Mouse (Mus musculus) heart, embryonic 15.5 days (tissue): Measurements from ENCODE around the gene Zfp148. TPM values are rescaled to one million over a fixed set of nuclear protein-coding genes. Genes with fewer than 3 reads are reported as not detected.

ENCODE experiments used
- ATAC-seq: fragments of 200-750 bp; cut with Nextera tagmentation; replicated peaks from 2 replicates; pipeline ENCODE4 v1.8.0; 2017; ENCODE audit warnings: low read depth, moderate TSS enrichment; ENCODE audit not compliant: insufficient number of reproducible peaks, insufficient read depth, low FRiP score
- H3K27ac ChIP-seq: fragments of 300-500 bp; sonication (generic); 2 replicates; pipeline ENCODE4 v1.5.1; 2015; ENCODE audit warnings: mild to moderate bottlenecking, inconsistent platforms
- H3K27me3 ChIP-seq: fragments of 300-500 bp; sonication (generic); 2 replicates; pipeline ENCODE4 v1.6.1; 2015; ENCODE audit warnings: inconsistent platforms
- H3K36me3 ChIP-seq: fragments of 300-500 bp; sonication (generic); 2 replicates; pipeline ENCODE4 v1.6.1; 2015; ENCODE audit warnings: mild to moderate bottlenecking, inconsistent platforms
- H3K4me1 ChIP-seq: fragments of 300-500 bp; sonication (generic); replicated peaks from 2 replicates; pipeline ENCODE4 v1.6.1; 2015; ENCODE audit warnings: inconsistent platforms
- H3K4me2 ChIP-seq: fragments of 300-500 bp; sonication (generic); 2 replicates; pipeline ENCODE4 v1.6.1; 2015; ENCODE audit warnings: inconsistent platforms, mild to moderate bottlenecking, moderate library complexity
- H3K4me3 ChIP-seq: fragments of 300-500 bp; sonication (generic); 2 replicates; pipeline ENCODE4 v1.5.1; 2015; ENCODE audit warnings: mild to moderate bottlenecking, inconsistent platforms
- H3K9ac ChIP-seq: fragments of 300-500 bp; sonication (generic); 2 replicates; pipeline ENCODE4 v1.6.1; 2015; ENCODE audit warnings: mild to moderate bottlenecking, inconsistent platforms
- H3K9me3 ChIP-seq: fragments of 300-500 bp; sonication (generic); replicated peaks from 2 replicates; pipeline ENCODE4 v1.6.1; 2016; ENCODE audit warnings: inconsistent platforms
- WGBS: fragments of 180-500 bp; shearing (Covaris S2); methylation state at CpG from one replicate; pipeline ENCODE4 v1.1.7; 2015; ENCODE audit warnings: mixed read lengths; 5-methylcytosine and 5-hydroxymethylcytosine counted together
- polyA plus RNA-seq: library from polyadenylated mRNA; unstranded; fragments of >200 nt; fragmentation: Nextera tagmentation; extraction: Ambion mirVana; gene quantifications from 2 replicates; pipeline ENCODE4 v1.2.1, GENCODE M21; 2015

Gene Zfp148
- polyA plus RNA-seq, 1 experiment from 2014 or later: 38.0 TPM

DNA sequence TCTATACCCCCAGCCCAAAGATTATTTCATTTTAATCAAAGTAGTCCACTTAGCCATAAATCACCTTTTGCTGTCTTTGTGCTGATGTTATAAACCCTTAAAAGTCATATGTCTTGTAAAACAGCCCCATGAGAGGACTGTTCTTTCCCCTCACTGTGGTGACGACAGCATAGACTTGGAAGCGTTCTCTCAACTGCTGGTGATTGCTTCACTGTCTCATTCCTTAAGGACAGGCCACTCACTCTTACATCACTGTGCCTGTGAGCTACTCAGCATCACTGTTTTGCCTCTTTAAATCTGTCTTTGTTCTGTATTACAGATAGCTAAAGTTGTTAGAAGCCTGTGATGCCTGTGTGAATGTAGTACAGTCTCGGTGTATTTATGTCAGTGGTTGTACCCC is 80.8 kb downstream of the Zfp148 start:
- ATAC-seq: no peak
- H3K27ac ChIP-seq: no peak overlapping the region
- no peak overlapping the region for H3K9ac ChIP-seq
- peaks cover 12% of the 10 kb centered on the region; the same call in 1 of the 2 replicates for H3K36me3 ChIP-seq
- WGBS: 71% methylated on average over 3 of the region's 3 CpGs
- no peaks in the 10 kb centered on the region for H3K9me3 ChIP-seq
- H3K27me3 ChIP-seq: no peaks in the 10 kb centered on the region
- no peak overlapping the region for H3K4me3 ChIP-seq
- H3K4me1 ChIP-seq: peaks cover 5% of the 10 kb centered on the region; the same call in 1 of the 2 replicates
- H3K4me2 ChIP-seq: no peak overlapping the region

DNA sequence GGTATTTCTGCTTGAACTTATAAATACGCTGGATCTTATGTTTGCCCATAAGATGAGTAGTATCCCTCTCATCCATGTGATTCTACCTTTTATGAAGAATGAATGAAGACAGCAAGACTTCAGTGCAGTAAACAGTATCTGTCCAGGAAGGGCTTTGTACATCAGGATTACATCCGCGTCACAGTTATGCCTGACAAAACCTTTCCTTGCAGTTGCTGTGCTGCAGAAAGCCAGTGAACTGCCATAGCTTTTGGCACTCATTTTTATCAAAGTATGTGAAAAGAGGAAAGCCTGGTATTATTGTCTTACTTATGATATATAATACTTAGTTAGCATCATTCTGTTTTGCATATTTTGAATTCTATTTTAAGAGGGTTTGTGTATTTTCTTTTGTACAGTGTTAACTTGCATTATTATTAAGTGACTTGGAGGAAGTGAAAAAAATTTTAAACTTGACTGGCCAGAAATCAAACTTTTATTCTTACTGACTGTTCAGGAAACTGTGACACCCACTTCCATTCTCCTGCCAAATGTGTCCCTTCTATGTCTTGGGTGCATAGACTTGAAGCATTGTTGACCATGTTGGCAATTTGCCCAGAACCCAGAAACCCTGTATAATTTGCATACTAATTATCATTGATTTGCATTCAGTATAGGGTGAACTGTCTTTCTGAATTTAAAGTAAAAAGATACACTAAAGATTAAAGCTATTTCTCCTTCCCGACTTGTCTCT is 84.0 kb downstream of the Zfp148 start:
- peaks cover 8% of the 10 kb centered on the region; the same call in 1 of the 2 replicates for H3K36me3 ChIP-seq
- no peak overlapping the region for H3K27ac ChIP-seq
- no peak overlapping the region for H3K9ac ChIP-seq
- H3K27me3 ChIP-seq: no peaks in the 10 kb centered on the region
- H3K9me3 ChIP-seq: no peaks in the 10 kb centered on the region
- no peak overlapping the region for H3K4me2 ChIP-seq
- ATAC-seq: no peak
- WGBS: 94% methylated on average over 4 of the region's 4 CpGs
- H3K4me3 ChIP-seq: no peak overlapping the region
- peaks cover 7% of the 10 kb centered on the region for H3K4me1 ChIP-seq

DNA sequence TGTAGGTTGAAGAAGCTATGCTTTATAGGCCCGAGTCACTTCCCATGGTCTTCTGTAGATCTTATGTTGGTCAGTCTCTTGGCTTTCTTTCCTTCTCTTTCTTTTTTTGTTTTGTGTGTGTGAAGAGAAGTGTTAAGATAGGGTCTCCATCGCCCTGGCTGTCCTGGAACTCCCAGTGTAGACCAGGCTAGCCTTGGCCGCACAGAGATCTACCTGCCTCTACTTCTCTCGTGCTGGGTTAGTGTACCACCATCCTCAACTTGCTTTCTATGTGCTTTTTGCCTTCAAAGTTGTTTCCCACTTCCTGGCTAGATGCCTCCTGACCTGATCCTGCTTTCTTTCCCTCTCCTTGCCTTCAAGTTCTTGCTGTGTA is 84.6 kb downstream of the Zfp148 start:
- peaks cover 5% of the 10 kb centered on the region; the same call in 1 of the 2 replicates for H3K36me3 ChIP-seq
- H3K9ac ChIP-seq: no peak overlapping the region
- no peaks in the 10 kb centered on the region for H3K9me3 ChIP-seq
- no peak overlapping the region for H3K4me3 ChIP-seq
- peaks cover 7% of the 10 kb centered on the region for H3K4me1 ChIP-seq
- H3K27me3 ChIP-seq: no peaks in the 10 kb centered on the region
- H3K4me2 ChIP-seq: no peak overlapping the region
- no peak overlapping the region for H3K27ac ChIP-seq
- ATAC-seq: no peak
- 94% methylated on average over 4 of the region's 4 CpGs for WGBS

DNA sequence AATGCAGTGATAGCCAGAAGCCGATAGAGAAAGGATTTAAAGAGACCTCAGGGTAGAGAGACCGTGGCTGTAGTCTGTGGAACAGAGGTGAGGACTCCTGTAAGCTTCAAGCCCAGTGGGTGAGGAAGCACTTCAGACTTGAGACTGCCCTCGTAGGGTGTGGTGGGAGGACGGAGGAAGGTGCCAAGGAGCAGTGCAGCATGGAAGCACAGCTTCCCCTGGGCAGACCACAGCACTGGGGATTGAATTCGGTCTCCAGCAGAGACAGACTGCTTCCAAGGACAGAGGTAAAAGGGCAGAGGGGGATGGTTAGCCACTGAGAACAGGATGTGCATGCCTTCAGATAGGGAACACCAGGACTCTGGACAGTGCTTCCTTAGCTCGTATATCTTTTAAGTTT is 86.8 kb downstream of the Zfp148 start:
- H3K9ac ChIP-seq: no peak overlapping the region
- H3K27ac ChIP-seq: no peak overlapping the region; the same call in 1 of the 2 replicates
- H3K4me2 ChIP-seq: no peak overlapping the region
- no peaks in the 10 kb centered on the region for H3K27me3 ChIP-seq
- peaks cover 5% of the 10 kb centered on the region; the same call in 1 of the 2 replicates for H3K36me3 ChIP-seq
- peaks cover 5% of the 10 kb centered on the region for H3K4me1 ChIP-seq
- WGBS: 61% methylated on average over 6 of the region's 6 CpGs
- no peaks in the 10 kb centered on the region for H3K9me3 ChIP-seq
- no peak for ATAC-seq
- no peak overlapping the region for H3K4me3 ChIP-seq

GRCm38 (mm10) chr16:33469973-33470372 is 89.3 kb downstream of the Zfp148 start:
- Histone ChIP-seq H3K27me3 (no peaks in the 10 kb centered on the region), H3K9me3 (no peaks in the 10 kb centered on the region), H3K4me3 (no peak overlapping the region), H3K36me3 (peaks cover 12% of the 10 kb centered on the region), H3K27ac (no peak overlapping the region), H3K4me2 (no peak overlapping the region), H3K4me1 (peaks cover 3% of the 10 kb centered on the region), H3K9ac (no peak overlapping the region)
- no peak for ATAC-seq

GRCm38 (mm10) chr16:33474381-33474780 is 93.7 kb downstream of the Zfp148 start:
- Histone ChIP-seq H3K9me3 (no peaks in the 10 kb centered on the region), H3K27me3 (no peaks in the 10 kb centered on the region), H3K4me3 (no peak overlapping the region), H3K4me2 (no peak overlapping the region), H3K27ac (no peak overlapping the region), H3K4me1 (no peaks in the 10 kb centered on the region), H3K36me3 (peaks cover 30% of the 10 kb centered on the region), H3K9ac (no peak overlapping the region)
- ATAC-seq: no peak
- 95% methylated on average over 6 of the region's 6 CpGs for WGBS

GRCm38 (mm10) chr16:33479926-33480325 is 99.3 kb downstream of the Zfp148 start:
- H3K9ac ChIP-seq: no peak overlapping the region
- H3K36me3 ChIP-seq: peaks cover 23% of the 10 kb centered on the region

GRCm38 (mm10) chr16:33481148-33481547 is 100.5 kb downstream of the Zfp148 start:
- Histone ChIP-seq H3K4me1 (no peaks in the 10 kb centered on the region), H3K4me2 (no peak overlapping the region), H3K36me3 (peaks cover 17% of the 10 kb centered on the region), H3K27me3 (no peaks in the 10 kb centered on the region), H3K4me3 (no peak overlapping the region), H3K27ac (no peak overlapping the region), H3K9me3 (no peaks in the 10 kb centered on the region), H3K9ac (no peak overlapping the region)
- 94% methylated on average over 2 of the region's 2 CpGs for WGBS
- no peak for ATAC-seq

More at GRCm38 (mm10) chr16:33479926-33480325, 99.3 kb downstream of the Zfp148 start:
- H3K27ac ChIP-seq: no peak overlapping the region
- H3K27me3 ChIP-seq: no peaks in the 10 kb centered on the region
- H3K4me3 ChIP-seq: no peak overlapping the region
- no peak for ATAC-seq
- H3K9me3 ChIP-seq: no peaks in the 10 kb centered on the region
- H3K4me2 ChIP-seq: no peak overlapping the region
- no peaks in the 10 kb centered on the region for H3K4me1 ChIP-seq

- no peak for ATAC-seq
- Histone ChIP-seq H3K9me3 (no peaks in the 10 kb centered on the region), H3K36me3 (peaks cover 7% of the 10 kb centered on the region; the same call in 1 of the 2 replicates), H3K4me2 (no peak overlapping the region), H3K4me3 (no peak overlapping the region), H3K9ac (no peak overlapping the region), H3K27ac (no peak overlapping the region), H3K27me3 (no peaks in the 10 kb centered on the region), H3K4me1 (no peaks in the 10 kb centered on the region)
- 55% methylated on average over 3 of the region's 3 CpGs for WGBS
Observed at GRCm38 (mm10) chr16:33482309-33482708, 101.7 kb downstream of the Zfp148 start.

GRCm38 (mm10) chr16:33487709-33488108 is 107.1 kb downstream of the Zfp148 start:
- Histone ChIP-seq H3K4me1 (no peaks in the 10 kb centered on the region), H3K27me3 (no peaks in the 10 kb centered on the region), H3K4me3 (no peak overlapping the region), H3K9ac (no peak overlapping the region), H3K9me3 (no peaks in the 10 kb centered on the region), H3K27ac (no peak overlapping the region), H3K36me3 (peaks cover 9% of the 10 kb centered on the region), H3K4me2 (no peak overlapping the region)
- no peak for ATAC-seq
- 73% methylated on average over 4 of the region's 4 CpGs for WGBS

GRCm38 (mm10) chr16:33494374-33494773 is 113.7 kb downstream of the Zfp148 start:
- no peak overlapping the region for H3K4me3 ChIP-seq
- H3K27me3 ChIP-seq: no peaks in the 10 kb centered on the region
- no peak overlapping the region for H3K27ac ChIP-seq
- ATAC-seq: no peak
- no peak overlapping the region for H3K4me2 ChIP-seq
- H3K36me3 ChIP-seq: peaks cover 13% of the 10 kb centered on the region
- WGBS: 87% methylated on average over 4 of the region's 4 CpGs
- no peak overlapping the region for H3K9ac ChIP-seq
- no peaks in the 10 kb centered on the region for H3K9me3 ChIP-seq
- no peaks in the 10 kb centered on the region for H3K4me1 ChIP-seq

DNA sequence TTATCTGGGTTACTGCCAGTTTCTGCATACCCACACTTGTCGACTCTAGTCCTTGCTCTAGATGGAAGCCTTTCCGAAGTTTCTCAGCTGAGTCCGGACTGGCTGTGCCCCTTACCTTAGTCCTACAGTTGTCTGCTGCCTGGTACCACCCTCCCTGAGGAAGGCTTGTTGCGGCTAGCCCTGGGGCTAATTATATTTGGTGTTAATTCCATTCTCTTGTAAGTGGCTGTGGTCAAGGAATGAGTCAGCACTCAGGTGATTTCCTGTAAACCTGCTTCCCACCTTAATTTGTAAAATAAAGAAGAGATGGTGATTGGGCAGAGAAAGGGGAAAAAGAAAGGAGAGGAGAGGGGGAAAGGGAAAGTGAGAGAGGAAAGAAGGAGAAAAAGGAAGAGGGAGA is 127.4 kb downstream of the Zfp148 start:
- Histone ChIP-seq H3K9ac (no peak overlapping the region), H3K27ac (no peak overlapping the region), H3K36me3 (peaks cover 5% of the 10 kb centered on the region; the same call in 1 of the 2 replicates), H3K4me1 (no peaks in the 10 kb centered on the region), H3K27me3 (no peaks in the 10 kb centered on the region), H3K9me3 (no peaks in the 10 kb centered on the region), H3K4me3 (no peak overlapping the region), H3K4me2 (no peak overlapping the region)
- no peak for ATAC-seq
- 88% methylated on average over 4 of the region's 4 CpGs for WGBS
